Mouse (Mus musculus) heart, embryonic 12.5 days (tissue): ENCODE measurements around the gene 0610010K14Rik. TPM values are rescaled to one million over a fixed set of nuclear protein-coding genes. Genes with fewer than 3 reads are reported as not detected.

Experiments
- ATAC-seq: fragments of 200-750 bp; cut with Nextera tagmentation; 2 replicates; pipeline ENCODE4 v1.8.0; 2017; ENCODE audit warnings: moderate TSS enrichment, moderate library complexity; ENCODE audit not compliant: insufficient number of reproducible peaks, low FRiP score
- H3K27ac ChIP-seq: fragments of 300-500 bp; sonication (generic); 2 replicates; pipeline ENCODE4 v1.5.1; 2016; ENCODE audit warnings: mild to moderate bottlenecking, moderate library complexity; ENCODE audit not compliant: poor library complexity, severe bottlenecking
- H3K27me3 ChIP-seq: fragments of 300-500 bp; sonication (generic); replicated peaks from 2 replicates; pipeline ENCODE4 v1.6.1; 2016; ENCODE audit warnings: mild to moderate bottlenecking, moderate library complexity
- H3K36me3 ChIP-seq: fragments of 300-500 bp; sonication (generic); 2 replicates; pipeline ENCODE4 v1.6.1; 2016; ENCODE audit warnings: mild to moderate bottlenecking, moderate library complexity
- H3K4me1 ChIP-seq: fragments of 300-500 bp; sonication (generic); replicated peaks from 2 replicates; pipeline ENCODE4 v1.6.1; 2016; ENCODE audit warnings: mild to moderate bottlenecking
- H3K4me2 ChIP-seq: fragments of 300-500 bp; sonication (generic); 2 replicates; pipeline ENCODE4 v1.6.1; 2016; ENCODE audit warnings: mild to moderate bottlenecking, moderate library complexity
- H3K4me3 ChIP-seq: fragments of 300-500 bp; sonication (generic); 2 replicates; pipeline ENCODE4 v1.5.1; 2016; ENCODE audit warnings: mild to moderate bottlenecking
- H3K9ac ChIP-seq: fragments of 300-500 bp; sonication (generic); 2 replicates; pipeline ENCODE4 v1.6.1; 2016; ENCODE audit warnings: mild to moderate bottlenecking, moderate library complexity
- H3K9me3 ChIP-seq: fragments of 300-500 bp; sonication (generic); replicated peaks from 2 replicates; pipeline ENCODE4 v1.6.1; 2016; ENCODE audit warnings: mild to moderate bottlenecking, moderate library complexity
- whole genome bisulfite sequencing: fragments of 180-500 bp; shearing (Covaris S2); methylation state at CpG from one replicate; pipeline ENCODE4 v1.1.7; 2016; 5-methylcytosine and 5-hydroxymethylcytosine counted together
- microRNA counts: library from miRNA; unstranded; fragments of <30 nt; microRNA quantifications from one replicate; lab custom pipeline; 2017
- microRNA-seq: library from miRNA; unstranded; fragments of <30 nt; microRNA quantifications from one replicate; pipeline ENCODE4, GENCODE M21; 2017
- polyA plus RNA-seq: library from polyadenylated mRNA; unstranded; fragments of >200 nt; fragmentation: Nextera tagmentation; extraction: Ambion mirVana; gene quantifications from 2 replicates; pipeline ENCODE4 v1.2.1, GENCODE M21; 2016

Gene 0610010K14Rik
- polyA plus RNA-seq, 1 experiment from 2014 or later, result 125 TPM

GRCm38 (mm10) chr11:70200036-70200608 lies 37.6 kb downstream of the 0610010K14Rik start:
- 84% methylated on average over 5 of the region's 5 CpGs for WGBS
- Histone ChIP-seq H3K36me3 (no peaks in the 10 kb centered on the region), H3K9ac (no peak overlapping the region), H3K27ac (no peak overlapping the region), H3K4me2 (no peak overlapping the region), H3K27me3 (peaks cover 14% of the 10 kb centered on the region; the same call in 1 of the 2 replicates), H3K4me1 (no peaks in the 10 kb centered on the region), H3K9me3 (no peaks in the 10 kb centered on the region), H3K4me3 (no peak overlapping the region)
- ATAC-seq, result no peak

GRCm38 (mm10) chr11:70199107-70199506 lies 38.6 kb downstream of the 0610010K14Rik start:
- no peak overlapping the region for H3K27ac ChIP-seq
- no peak overlapping the region for H3K4me2 ChIP-seq
- H3K4me3 ChIP-seq, result no peak overlapping the region
- WGBS, result 76% methylated on average over 8 of the region's 8 CpGs
- no peak overlapping the region for H3K9ac ChIP-seq
- no peaks in the 10 kb centered on the region for H3K4me1 ChIP-seq
- ATAC-seq, result no peak
- no peaks in the 10 kb centered on the region for H3K9me3 ChIP-seq
- peaks cover 14% of the 10 kb centered on the region; the same call in 1 of the 2 replicates for H3K27me3 ChIP-seq
- no peaks in the 10 kb centered on the region for H3K36me3 ChIP-seq

- no peak overlapping the region for H3K4me3 ChIP-seq
- H3K27me3 ChIP-seq, result peaks cover 12% of the 10 kb centered on the region; the same call in 1 of the 2 replicates
- H3K9me3 ChIP-seq, result no peaks in the 10 kb centered on the region
- no peak for ATAC-seq
- H3K4me2 ChIP-seq, result no peak overlapping the region
- 70% methylated on average over 3 of the region's 3 CpGs for WGBS
- H3K4me1 ChIP-seq, result no peaks in the 10 kb centered on the region
- H3K36me3 ChIP-seq, result no peaks in the 10 kb centered on the region
- no peak overlapping the region for H3K9ac ChIP-seq
- H3K27ac ChIP-seq, result no peak overlapping the region
These were observed 39.4 kb downstream of the 0610010K14Rik start for GRCm38 (mm10) chr11:70198332-70198731.

GRCm38 (mm10) chr11:70193354-70194285 lies 44.1 kb downstream of the 0610010K14Rik start:
- no peaks in the 10 kb centered on the region for H3K9me3 ChIP-seq
- H3K9ac ChIP-seq, result no peak overlapping the region
- H3K36me3 ChIP-seq, result no peaks in the 10 kb centered on the region
- H3K27ac ChIP-seq, result no peak overlapping the region
- 51% methylated on average over 11 of the region's 11 CpGs for WGBS
- no peaks in the 10 kb centered on the region for H3K27me3 ChIP-seq
- no peak overlapping the region for H3K4me2 ChIP-seq
- no peaks in the 10 kb centered on the region for H3K4me1 ChIP-seq
- no peak for ATAC-seq
- H3K4me3 ChIP-seq, result no peak overlapping the region

- Histone ChIP-seq H3K4me3 (no peak overlapping the region), H3K36me3 (no peaks in the 10 kb centered on the region), H3K9ac (no peak overlapping the region), H3K27ac (no peak overlapping the region), H3K4me2 (no peak overlapping the region), H3K4me1 (no peaks in the 10 kb centered on the region), H3K27me3 (no peaks in the 10 kb centered on the region), H3K9me3 (no peaks in the 10 kb centered on the region)
- ATAC-seq, result no peak
- WGBS, result 74% methylated on average over 4 of the region's 4 CpGs
These were observed 45.6 kb downstream of the 0610010K14Rik start for GRCm38 (mm10) chr11:70192157-70192556.

- no peak overlapping the region for H3K9ac ChIP-seq
- H3K36me3 ChIP-seq, result no peaks in the 10 kb centered on the region
- ATAC-seq, result no peak
- H3K4me2 ChIP-seq, result no peak overlapping the region
- no peak overlapping the region for H3K27ac ChIP-seq
- no peaks in the 10 kb centered on the region for H3K9me3 ChIP-seq
- 71% methylated on average over 6 of the region's 6 CpGs for WGBS
- no peaks in the 10 kb centered on the region for H3K4me1 ChIP-seq
- no peaks in the 10 kb centered on the region for H3K27me3 ChIP-seq
- no peak overlapping the region for H3K4me3 ChIP-seq
These were observed 46.5 kb downstream of the 0610010K14Rik start for GRCm38 (mm10) chr11:70191188-70191587.

- Histone ChIP-seq H3K27ac (no peak overlapping the region), H3K4me2 (no peak overlapping the region), H3K27me3 (no peaks in the 10 kb centered on the region), H3K9me3 (no peaks in the 10 kb centered on the region), H3K4me1 (no peaks in the 10 kb centered on the region), H3K4me3 (no peak overlapping the region), H3K36me3 (no peaks in the 10 kb centered on the region), H3K9ac (no peak overlapping the region)
- ATAC-seq, result no peak
- WGBS, result 84% methylated on average over 28 of the region's 28 CpGs
These were observed 48.2 kb downstream of the 0610010K14Rik start for GRCm38 (mm10) chr11:70189319-70190134.

MicroRNAs within 50 kb of the gene (microRNA counts, 519-probe panel; counts per million panel counts)
- microRNA mmu-miR-195 (lab: Ali Mortazavi, UCI) (not detected), microRNA mmu-miR-497 (lab: Ali Mortazavi, UCI) (not detected)

Small RNA genes lying within 50 kb of the gene (microRNA-seq; reads per million reads assigned to microRNA genes)
- 364 reads per million, percentile 69 among the genes with 10 or more reads in this experiment for gene Mir195a
- gene Mir497, result not detected
- not detected for gene Mir497b

Other genes starting within 250 kb of the 0610010K14Rik start
- gene Gabarap, start 246.8 kb downstream of the 0610010K14Rik start, polyA plus RNA-seq, result 445 and 451 TPM in 2 replicates
- 51.0 and 54.1 TPM in 2 replicates for gene Phf23, start 242.1 kb downstream of the 0610010K14Rik start, polyA plus RNA-seq
- gene Dvl2, start 237.3 kb downstream of the 0610010K14Rik start, polyA plus RNA-seq, result 25.8 and 26.1 TPM in 2 replicates
- gene Acadvl, start 222.5 kb downstream of the 0610010K14Rik start, polyA plus RNA-seq, result 126 and 129 TPM in 2 replicates
- gene Dlg4, start 221.0 kb downstream of the 0610010K14Rik start, polyA plus RNA-seq, result 4.2 and 6.0 TPM in 2 replicates
- 0.15 and 0.19 TPM in 2 replicates for gene Asgr1, start 183.8 kb downstream of the 0610010K14Rik start, polyA plus RNA-seq
- not detected in 2 replicates for gene Asgr2, start 145.3 kb downstream of the 0610010K14Rik start, polyA plus RNA-seq
- gene Mgl2, start 107.6 kb downstream of the 0610010K14Rik start, polyA plus RNA-seq, result 0.24 TPM in 1 of 2 replicates, not detected in the other
- gene Clec10a, start 81.7 kb downstream of the 0610010K14Rik start, polyA plus RNA-seq, result not detected in 2 replicates
- 0.41 and 1.1 TPM in 2 replicates for gene Slc16a11, start 25.2 kb downstream of the 0610010K14Rik start, polyA plus RNA-seq
- 7.7 and 9.1 TPM in 2 replicates for gene Slc16a13, start 16.9 kb downstream of the 0610010K14Rik start, polyA plus RNA-seq
- 17.6 and 19.6 TPM in 2 replicates for gene Bcl6b, start 8.1 kb downstream of the 0610010K14Rik start, polyA plus RNA-seq
- 9.0 and 9.5 TPM in 2 replicates for gene Gm21988, start 1.9 kb upstream of the 0610010K14Rik start, polyA plus RNA-seq
- 204 and 207 TPM in 2 replicates for gene Rnasek, start 1.9 kb upstream of the 0610010K14Rik start, polyA plus RNA-seq
- gene Alox12, start 17.4 kb upstream of the 0610010K14Rik start, polyA plus RNA-seq, result 3.8 and 7.8 TPM in 2 replicates
- not detected in 2 replicates for gene Alox12e, start 84.7 kb upstream of the 0610010K14Rik start, polyA plus RNA-seq
- gene Alox15, start 114.1 kb upstream of the 0610010K14Rik start, polyA plus RNA-seq, result 0.06 TPM in 1 of 2 replicates, not detected in the other
- 28.4 and 29.3 TPM in 2 replicates for gene Pelp1, start 172.1 kb upstream of the 0610010K14Rik start, polyA plus RNA-seq
- gene Arrb2, start 194.7 kb upstream of the 0610010K14Rik start, polyA plus RNA-seq, result 13.5 TPM in 2 replicates
- gene Med11, start 214.0 kb upstream of the 0610010K14Rik start, polyA plus RNA-seq, result 22.6 and 24.0 TPM in 2 replicates
- 1.9 and 2.9 TPM in 2 replicates for gene Zmynd15, start 221.5 kb upstream of the 0610010K14Rik start, polyA plus RNA-seq
- 6.1 and 8.6 TPM in 2 replicates for gene Cxcl16, start 222.1 kb upstream of the 0610010K14Rik start, polyA plus RNA-seq